Mouse (Mus musculus): ENCODE data around the gene Cog1. TPM values are rescaled to one million over a fixed set of nuclear protein-coding genes. Genes with fewer than 3 reads are reported as not detected.

Cog1 gene
- polyA plus RNA-seq (2012; rRNA removed) = 59.1 and 61.1 TPM in 2 replicates

- DNase-seq (ENCODE audit: extremely low spot score in 1 of 2, low spot score in 1 of 2) = no peak
These were observed at the start of gene Cog1 for GRCm38 (mm10) chr11:113648690-113649352. Cog1 (plus strand) TSS chr11:113649169.

- DNase-seq (ENCODE audit: extremely low spot score in 1 of 2, low spot score in 1 of 2) = no peak
These were observed 48.3 kb upstream of the Cog1 start for GRCm38 (mm10) chr11:113600526-113601245.

GRCm38 (mm10) chr11:113601616-113602343, 47.2 kb upstream of the Cog1 start:
- DNase-seq (ENCODE audit: extremely low spot score in 1 of 2, low spot score in 1 of 2) = no peak

GRCm38 (mm10) chr11:113607556-113607955, 41.4 kb upstream of the Cog1 start:
- DNase-seq (ENCODE audit: extremely low spot score in 1 of 2, low spot score in 1 of 2) = no peak

GRCm38 (mm10) chr11:113609581-113609980, 39.4 kb upstream of the Cog1 start:
- DNase-seq (ENCODE audit: extremely low spot score in 1 of 2, low spot score in 1 of 2) = no peak

- peak in 1 of 2 experiments; percentile 24 for DNase-seq (ENCODE audit: extremely low spot score in 1 of 2, low spot score in 1 of 2)
These were observed 38.7 kb upstream of the Cog1 start for GRCm38 (mm10) chr11:113610266-113610665.

GRCm38 (mm10) chr11:113611112-113611646, 37.8 kb upstream of the Cog1 start:
- peak; percentile 22 to 66 for DNase-seq (ENCODE audit: extremely low spot score in 1 of 2, low spot score in 1 of 2)

GRCm38 (mm10) chr11:113611664-113612611, 37.0 kb upstream of the Cog1 start:
- DNase-seq (ENCODE audit: extremely low spot score in 1 of 2, low spot score in 1 of 2) = peak; percentile 34 to 72

- DNase-seq (ENCODE audit: extremely low spot score in 1 of 2, low spot score in 1 of 2) = no peak
These were observed 34.5 kb upstream of the Cog1 start for GRCm38 (mm10) chr11:113614476-113614875.

- peak; percentile 40 to 85 for DNase-seq (ENCODE audit: extremely low spot score in 1 of 2, low spot score in 1 of 2)
These were observed 31.6 kb upstream of the Cog1 start for GRCm38 (mm10) chr11:113617132-113617911.

- DNase-seq (ENCODE audit: extremely low spot score in 1 of 2, low spot score in 1 of 2) = no peak
These were observed 30.7 kb upstream of the Cog1 start for GRCm38 (mm10) chr11:113618303-113618671.

- DNase-seq (ENCODE audit: extremely low spot score in 1 of 2, low spot score in 1 of 2) = peak; percentile 56 to 79
These were observed 30.1 kb upstream of the Cog1 start, which contains the start of gene Sstr2 for GRCm38 (mm10) chr11:113618672-113619419. Sstr2 (plus strand) TSS chr11:113619342.

GRCm38 (mm10) chr11:113619420-113620080, 29.4 kb upstream of the Cog1 start:
- DNase-seq (ENCODE audit: extremely low spot score in 1 of 2, low spot score in 1 of 2) = no peak

GRCm38 (mm10) chr11:113621001-113621400, 28.0 kb upstream of the Cog1 start:
- no peak for DNase-seq (ENCODE audit: extremely low spot score in 1 of 2, low spot score in 1 of 2)

- no peak for DNase-seq (ENCODE audit: extremely low spot score in 1 of 2, low spot score in 1 of 2)
These were observed 26.9 kb upstream of the Cog1 start for GRCm38 (mm10) chr11:113622028-113622427.

- no peak for DNase-seq (ENCODE audit: extremely low spot score in 1 of 2, low spot score in 1 of 2)
These were observed 23.5 kb upstream of the Cog1 start for GRCm38 (mm10) chr11:113625437-113625836.

- peak in 1 of 2 experiments; percentile 43 for DNase-seq (ENCODE audit: extremely low spot score in 1 of 2, low spot score in 1 of 2)
These were observed 21.2 kb upstream of the Cog1 start for GRCm38 (mm10) chr11:113627785-113628184.

GRCm38 (mm10) chr11:113630642-113631041, 18.3 kb upstream of the Cog1 start:
- DNase-seq (ENCODE audit: extremely low spot score in 1 of 2, low spot score in 1 of 2) = peak in 1 of 2 experiments; percentile 40

All from frontal cortex, adult 2 months (tissue).